Mouse (Mus musculus) C2C12 (cell line): ENCODE measurements around the gene Gm6377. TPM values are rescaled to one million over a fixed set of nuclear protein-coding genes. Genes with fewer than 3 reads are reported as not detected.

ENCODE experiments used
- H3K27me3 ChIP-seq: one replicate; pipeline ENCODE4 v1.6.1; 2011; ENCODE audit not compliant: control insufficient read depth, insufficient read depth, insufficient read length
- H3K36me3 ChIP-seq: one replicate; pipeline ENCODE4 v1.6.1; 2011; ENCODE audit not compliant: control insufficient read depth, insufficient read depth
- H3K4me3 ChIP-seq: one replicate; pipeline ENCODE4 v1.5.1; 2011; ENCODE audit warnings: mild to moderate bottlenecking, control low read depth; ENCODE audit not compliant: poor library complexity, insufficient read depth, severe bottlenecking
- H3K79me2 ChIP-seq: one replicate; pipeline ENCODE4 v1.6.1; 2011; ENCODE audit not compliant: control insufficient read depth, insufficient read depth
- H3K79me3 ChIP-seq: one replicate; pipeline ENCODE4 v1.6.1; 2011; ENCODE audit warnings: low read depth, control low read depth
- H3ac ChIP-seq: one replicate; pipeline ENCODE3; 2011; ENCODE audit warnings: low read depth; ENCODE audit not compliant: control insufficient read depth, insufficient read length
- CEBPB ChIP-seq: IDR thresholded peaks from one replicate; pipeline ENCODE4 v1.6.1; 2011; ENCODE audit warnings: low read depth, mild to moderate bottlenecking, control low read depth, moderate library complexity
- CTCF ChIP-seq: IDR thresholded peaks from one replicate; pipeline ENCODE4 v1.5.1; 2011; ENCODE audit not compliant: control insufficient read depth, insufficient read depth, insufficient read length
- FOSL1 ChIP-seq: IDR thresholded peaks from one replicate; pipeline ENCODE4 v1.8.0; 2011; ENCODE audit warnings: mild to moderate bottlenecking, low read length; ENCODE audit not compliant: poor library complexity, insufficient read depth, severe bottlenecking
- MAX ChIP-seq: IDR thresholded peaks from one replicate; pipeline ENCODE4 v1.6.1; 2011; ENCODE audit warnings: mild to moderate bottlenecking, control low read depth
- MYOD1 ChIP-seq: IDR thresholded peaks from one replicate; pipeline ENCODE4 v1.6.1; 2011; ENCODE audit warnings: low read depth; ENCODE audit not compliant: control insufficient read depth, insufficient read length
- MYOG ChIP-seq: IDR thresholded peaks from one replicate; pipeline ENCODE4 v1.6.1; 2011; ENCODE audit not compliant: control insufficient read depth, insufficient read length; ENCODE audit errors: extremely low read depth
- USF1 ChIP-seq: IDR thresholded peaks from one replicate; pipeline ENCODE4 v1.6.1; 2011; ENCODE audit warnings: low read depth, mild to moderate bottlenecking, control low read depth, moderate library complexity
- long read RNA-seq, 2 experiments: library from polyadenylated mRNA; unstranded; transcript quantifications; one replicate each; pipeline ENCODE4 v2.0.0; 2019 to 2020
- polyA plus RNA-seq: library from polyadenylated mRNA; unstranded; fragments of >200 nt; fragmentation: generic; extraction: Trizol; gene quantifications from one replicate; pipeline ENCODE4 v1.2.1, GENCODE M21; 2012; ENCODE audit warnings: missing spikeins

Gene Gm6377
- 0.02 TPM for polyA plus RNA-seq
- long read RNA-seq, experiment 1, result 0 reads
- long read RNA-seq, experiment 2, result 0 reads

GRCm38 (mm10) chrX:109196468-109196867 lies at the start of gene Gm6377:
Gene Gm6377, plus strand, starts transcription at chrX:109196756.
- no peak within 1 kb of the TSS for H3ac ChIP-seq
- no peaks in the 10 kb centered on the region for H3K27me3 ChIP-seq
- no peaks in the 10 kb centered on the region for H3K36me3 ChIP-seq
- no peak within 1 kb of the TSS for H3K4me3 ChIP-seq
- no peaks in the 10 kb centered on the region for H3K79me2 ChIP-seq
- no peak for TF ChIP-seq MYOG
- no peaks in the 10 kb centered on the region for H3K79me3 ChIP-seq

- H3K27me3 ChIP-seq, result no peaks in the 10 kb centered on the region
- H3K36me3 ChIP-seq, result no peaks in the 10 kb centered on the region
- H3K79me2 ChIP-seq, result peaks cover 36% of the 10 kb centered on the region
- H3K79me3 ChIP-seq, result peaks cover 17% of the 10 kb centered on the region
- no peak overlapping the region for H3ac ChIP-seq
- no peak overlapping the region for H3K4me3 ChIP-seq
- TF ChIP-seq CEBPB (no peak), MYOG (no peak), CTCF (no peak), FOSL1 (no peak), MAX (no peak), MYOD1 (no peak), USF1 (no peak)
Observed at GRCm38 (mm10) chrX:109147108-109147507, 49.4 kb upstream of the Gm6377 start.

- H3ac ChIP-seq, result no peak overlapping the region
- H3K36me3 ChIP-seq, result peaks cover 3% of the 10 kb centered on the region
- H3K27me3 ChIP-seq, result no peaks in the 10 kb centered on the region
- H3K79me2 ChIP-seq, result peaks cover 11% of the 10 kb centered on the region
- TF ChIP-seq USF1, result no peak
- TF ChIP-seq CTCF, result no peak
- no peak for TF ChIP-seq MYOD1
- no peak for TF ChIP-seq FOSL1
- no peak for TF ChIP-seq MAX
- no peak for TF ChIP-seq CEBPB
- TF ChIP-seq MYOG, result no peak
- H3K79me3 ChIP-seq, result peaks cover 11% of the 10 kb centered on the region
- H3K4me3 ChIP-seq, result no peak overlapping the region
Observed at GRCm38 (mm10) chrX:109151228-109151627, 45.3 kb upstream of the Gm6377 start.

- Histone ChIP-seq H3K27me3 (no peaks in the 10 kb centered on the region), H3K36me3 (no peaks in the 10 kb centered on the region), H3ac (no peak overlapping the region), H3K79me3 (no peaks in the 10 kb centered on the region), H3K79me2 (no peaks in the 10 kb centered on the region), H3K4me3 (no peak overlapping the region)
- TF ChIP-seq MAX (no peak), CEBPB (no peak), CTCF (no peak), USF1 (no peak), MYOD1 (no peak), FOSL1 (no peak), MYOG (no peak)
Observed at GRCm38 (mm10) chrX:109160326-109160725, 36.2 kb upstream of the Gm6377 start.

GRCm38 (mm10) chrX:109160901-109161300 lies 35.7 kb upstream of the Gm6377 start:
- Histone ChIP-seq H3K79me3 (no peaks in the 10 kb centered on the region), H3K79me2 (no peaks in the 10 kb centered on the region), H3K36me3 (no peaks in the 10 kb centered on the region), H3K4me3 (no peak overlapping the region), H3K27me3 (no peaks in the 10 kb centered on the region), H3ac (no peak overlapping the region)
- TF ChIP-seq FOSL1 (no peak), USF1 (no peak), MYOD1 (no peak), MAX (no peak), MYOG (no peak), CEBPB (no peak), CTCF (no peak)

- no peaks in the 10 kb centered on the region for H3K79me3 ChIP-seq
- no peaks in the 10 kb centered on the region for H3K36me3 ChIP-seq
- H3ac ChIP-seq, result no peak overlapping the region
- no peak overlapping the region for H3K4me3 ChIP-seq
- H3K79me2 ChIP-seq, result no peaks in the 10 kb centered on the region
- TF ChIP-seq CEBPB (no peak), MAX (no peak), MYOD1 (no peak), MYOG (no peak), USF1 (no peak), FOSL1 (no peak), CTCF (no peak)
- no peaks in the 10 kb centered on the region for H3K27me3 ChIP-seq
Observed at GRCm38 (mm10) chrX:109175038-109175437, 21.5 kb upstream of the Gm6377 start.

GRCm38 (mm10) chrX:109175470-109175869 lies 21.1 kb upstream of the Gm6377 start:
- H3K79me3 ChIP-seq, result no peaks in the 10 kb centered on the region
- no peak overlapping the region for H3ac ChIP-seq
- TF ChIP-seq MYOG (no peak), CEBPB (no peak), MYOD1 (no peak), MAX (no peak)
- no peaks in the 10 kb centered on the region for H3K79me2 ChIP-seq
- H3K36me3 ChIP-seq, result no peaks in the 10 kb centered on the region
- no peaks in the 10 kb centered on the region for H3K27me3 ChIP-seq
- no peak overlapping the region for H3K4me3 ChIP-seq
